Mouse (Mus musculus) adrenal gland (tissue): Measurements from ENCODE around the gene Polr3f.

Source experiments
- intact Hi-C: fragments of 180-260 bp; cut with DNase I; formaldehyde crosslinking; loops from one replicate; pipeline ENCODE4 v1.15.1; 2025
- long read RNA-seq, 2 experiments: library from polyadenylated mRNA; unstranded; transcript quantifications; one replicate each; pipeline ENCODE4 v2.0.0; 2020; ENCODE audit warnings: borderline replicate concordance in 1 of 2; ENCODE audit not compliant: insufficient replicate concordance in 1 of 2

The Polr3f gene
- long read RNA-seq, experiment 1, full-length matches to known transcripts: 1 of 2 reads
- long read RNA-seq, experiment 1, partial matches to known transcripts: 0 of 2 reads
- long read RNA-seq, experiment 1, other reads (novel, unspliced or antisense): 1 of 2 reads
- long read RNA-seq, experiment 2, full-length matches to known transcripts: 7 of 10 reads
- long read RNA-seq, experiment 2, partial matches to known transcripts: 0 of 10 reads
- long read RNA-seq, experiment 2, other reads (novel, unspliced or antisense): 3 of 10 reads

DNA sequence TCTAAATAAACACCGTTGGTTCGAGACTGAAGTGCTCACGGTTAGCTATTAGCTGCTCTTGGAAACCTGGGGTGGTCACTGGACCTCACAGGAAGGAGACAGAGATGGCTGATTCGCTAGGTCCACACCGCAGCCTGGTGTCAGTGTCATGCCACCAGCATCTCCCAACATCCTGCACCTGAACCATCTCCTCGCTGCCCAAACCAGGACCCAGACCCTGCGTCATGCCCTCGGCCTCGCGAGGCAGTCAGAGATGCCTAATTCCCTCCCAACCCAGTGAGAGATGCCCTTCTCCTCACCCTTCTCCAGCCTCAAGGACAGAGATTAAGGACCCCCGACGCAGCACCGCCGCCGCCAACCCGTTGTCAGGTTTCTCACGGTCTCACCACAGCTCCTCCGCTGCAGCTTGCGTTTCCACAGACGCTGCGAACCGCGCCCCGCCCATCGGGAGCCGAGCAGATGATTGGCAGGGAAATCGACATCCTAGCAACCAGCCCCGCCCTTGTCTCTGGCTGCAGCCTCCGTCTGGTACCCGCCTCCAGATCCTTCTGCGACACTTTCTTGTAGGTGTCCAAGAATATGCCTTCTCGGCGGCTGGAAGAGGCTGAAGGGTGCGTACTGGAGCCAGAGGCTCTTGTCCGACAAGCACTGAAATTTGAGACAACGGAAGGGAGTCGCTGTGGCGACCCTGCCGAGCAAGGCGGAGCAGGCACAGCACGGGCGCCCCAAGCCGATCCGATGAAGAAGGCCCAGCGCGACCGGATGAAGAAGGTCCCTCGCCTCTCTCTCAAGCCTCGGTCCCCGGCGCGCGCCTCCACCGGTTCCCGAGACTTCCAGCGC is at the start of gene Polr3f, which contains the start of gene Dzank1:
Gene Polr3f, plus strand, starts transcription at position 738 of the 840 bp plus-strand sequence.
Gene Dzank1, minus strand, starts transcription at position 434 of the 840 bp plus-strand sequence.
- intact Hi-C loops: no loop called here

- intact Hi-C loops: no loop called here
Measured at GRCm38 (mm10) chr2:144479421-144479820, 48.1 kb upstream of the Polr3f start.

DNA sequence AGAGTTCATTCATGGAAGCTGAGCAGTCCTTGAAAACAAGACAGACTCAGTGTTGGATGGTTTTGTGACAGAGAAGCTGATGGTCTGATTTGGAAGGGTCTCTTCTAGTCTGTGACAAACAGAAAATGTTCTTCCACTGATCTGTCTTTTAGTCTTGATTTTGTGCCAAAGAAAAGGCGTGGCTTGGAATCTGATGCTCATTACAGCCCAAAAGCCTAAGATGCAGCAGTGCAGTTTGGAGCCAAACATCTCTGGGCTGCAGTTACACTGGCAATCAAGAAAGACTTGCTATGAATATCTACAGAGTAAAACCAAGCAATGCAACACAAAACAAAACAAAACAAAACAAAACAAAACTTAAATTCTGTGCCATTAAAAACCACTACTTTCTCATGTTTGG is 43.4 kb upstream of the Polr3f start:
- intact Hi-C loops: no loop called here

GRCm38 (mm10) chr2:144485439-144485838 is 42.1 kb upstream of the Polr3f start:
- intact Hi-C loops: no loop called here

GRCm38 (mm10) chr2:144487476-144487875 is 40.0 kb upstream of the Polr3f start:
- intact Hi-C loops: no loop called here

DNA sequence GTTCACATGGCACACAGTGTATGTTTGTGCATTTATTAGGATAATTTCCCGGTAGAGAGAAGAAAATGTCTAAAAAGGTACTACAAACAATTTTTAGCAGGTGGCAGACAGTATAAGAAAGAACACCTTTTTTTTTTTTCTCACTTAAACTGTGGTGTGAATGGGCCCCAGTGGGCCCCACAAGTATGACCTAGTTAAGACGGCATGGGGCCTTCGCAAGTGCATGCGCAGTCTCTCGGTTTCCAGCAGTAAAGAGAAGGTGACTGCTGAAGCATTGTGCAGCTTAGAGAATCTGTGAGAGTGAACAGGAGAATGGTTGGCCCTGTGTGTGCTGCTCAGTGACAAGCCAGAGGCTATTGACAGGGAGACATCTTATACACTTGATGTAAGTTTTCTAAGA is 38.2 kb upstream of the Polr3f start:
- intact Hi-C loops: no loop called here

- intact Hi-C loops: no loop called here
Measured at GRCm38 (mm10) chr2:144502134-144502533, 25.4 kb upstream of the Polr3f start.

GRCm38 (mm10) chr2:144514619-144515018 is 12.9 kb upstream of the Polr3f start:
- intact Hi-C loops: no loop called here

DNA sequence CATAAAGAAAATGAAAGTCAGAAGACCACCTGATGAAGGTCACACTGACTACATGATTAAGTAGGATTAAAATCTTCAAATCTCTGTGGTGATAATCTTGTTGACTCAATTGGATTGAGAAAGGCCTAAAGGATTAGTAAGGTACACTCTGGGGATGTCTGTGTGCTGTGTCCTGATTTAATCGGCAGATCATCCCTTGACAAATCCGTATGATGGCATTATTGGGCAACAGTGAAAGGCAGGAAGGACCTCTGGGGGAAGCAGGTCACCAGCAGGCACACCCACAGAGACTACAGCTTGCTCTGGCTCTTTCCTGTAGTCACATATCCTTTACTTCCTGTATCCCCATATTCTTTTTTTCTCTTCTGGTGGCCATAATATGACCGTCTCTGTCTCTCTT is 7.7 kb upstream of the Polr3f start:
- intact Hi-C loops: no loop called here

GRCm38 (mm10) chr2:144525856-144526255 is 1.7 kb upstream of the Polr3f start:
- intact Hi-C loops: no loop called here

GRCm38 (mm10) chr2:144527821-144528174 is 280 bp downstream of the Polr3f start:
- intact Hi-C loops: no loop called here

DNA sequence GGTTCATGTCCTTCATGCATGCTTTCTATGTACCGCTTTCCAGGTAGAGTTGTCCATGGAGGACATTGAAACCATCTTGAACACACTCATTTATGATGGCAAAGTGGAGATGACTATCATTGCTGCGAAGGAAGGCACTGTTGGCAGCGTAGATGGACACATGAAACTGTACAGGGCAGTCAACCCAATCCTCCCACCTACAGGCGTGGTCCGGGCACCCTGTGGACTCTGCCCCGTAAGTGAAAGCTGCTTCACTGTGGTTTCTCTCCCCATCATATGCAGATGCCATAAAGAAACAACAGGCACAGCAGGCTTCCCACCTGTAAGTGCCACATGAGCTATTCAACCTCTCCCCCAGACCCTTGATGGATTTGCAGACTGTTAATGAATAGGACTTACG is 9.6 kb downstream of the Polr3f start:
- intact Hi-C loops: no loop called here

- intact Hi-C loops: no loop called here
Measured at GRCm38 (mm10) chr2:144541246-144541645, 13.7 kb downstream of the Polr3f start.

- intact Hi-C loops: no loop called here
Measured at GRCm38 (mm10) chr2:144543670-144544069, 16.2 kb downstream of the Polr3f start.

GRCm38 (mm10) chr2:144544630-144545029 is 17.1 kb downstream of the Polr3f start:
- intact Hi-C loops: no loop called here

DNA sequence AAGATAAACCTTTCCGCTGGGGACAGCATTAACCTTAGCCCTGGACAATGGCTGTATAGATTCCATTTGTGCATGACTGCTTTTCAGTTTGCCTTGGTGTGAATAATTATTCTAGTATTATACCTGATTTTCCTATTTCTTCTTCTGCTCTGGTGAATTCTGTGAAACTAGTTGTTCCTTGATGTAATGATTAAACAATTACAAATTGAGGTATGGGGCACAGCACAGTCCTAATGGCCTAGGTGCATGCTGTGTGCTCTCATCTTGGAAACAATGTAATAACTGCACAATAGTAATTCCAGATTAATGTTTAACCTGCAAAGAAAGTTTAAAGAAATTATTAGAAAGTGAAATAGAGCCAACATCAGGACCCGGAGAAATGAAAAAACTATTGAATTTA is 17.5 kb downstream of the Polr3f start:
- intact Hi-C loops: no loop called here

DNA sequence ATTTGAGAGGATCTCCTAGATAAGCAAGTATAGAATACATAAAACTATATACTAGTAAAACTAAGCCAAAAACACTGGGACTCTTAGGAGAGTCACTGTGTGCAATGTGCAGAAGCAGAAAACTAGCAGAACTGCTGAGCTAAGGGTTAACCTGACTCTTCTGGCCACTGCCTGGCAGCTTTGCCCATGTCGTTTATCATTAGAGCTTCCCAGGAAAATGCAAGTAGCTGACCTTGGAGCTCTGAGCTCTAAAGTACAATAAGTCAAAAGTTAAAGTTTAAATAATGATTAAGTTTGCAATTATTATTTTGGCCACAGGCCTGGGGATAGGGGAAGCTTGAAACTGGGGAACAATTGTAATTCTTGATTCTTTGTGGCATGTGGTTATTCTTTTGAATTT is 18.0 kb downstream of the Polr3f start:
- intact Hi-C loops: no loop called here

DNA sequence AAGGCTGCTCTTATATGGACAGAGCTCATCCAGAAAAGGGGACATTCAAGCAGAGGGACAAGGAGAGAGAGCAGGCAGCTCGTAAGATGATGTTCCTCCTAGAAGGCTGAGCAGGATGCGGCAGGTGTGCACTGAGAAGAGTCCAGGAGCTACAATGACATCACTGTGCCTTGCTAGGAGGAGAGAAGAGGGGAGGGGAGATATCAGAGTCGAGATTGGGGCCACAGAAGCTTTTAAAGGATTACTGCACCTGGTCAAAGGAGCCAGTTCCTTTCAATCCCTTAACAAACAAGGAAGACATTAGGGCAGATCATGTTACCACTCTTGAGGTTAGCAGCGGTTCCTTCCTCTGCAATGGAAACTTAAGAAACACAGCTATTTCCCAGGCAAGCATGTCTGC is 20.0 kb downstream of the Polr3f start:
- intact Hi-C loops: no loop called here

GRCm38 (mm10) chr2:144550529-144550928 is 23.0 kb downstream of the Polr3f start, which contains the start of gene Rbbp9:
Gene Rbbp9, minus strand, starts transcription at chr2:144550869.
- intact Hi-C loops: no loop called here

- intact Hi-C loops: no loop called here
Measured at GRCm38 (mm10) chr2:144553905-144554304, 26.4 kb downstream of the Polr3f start.

DNA sequence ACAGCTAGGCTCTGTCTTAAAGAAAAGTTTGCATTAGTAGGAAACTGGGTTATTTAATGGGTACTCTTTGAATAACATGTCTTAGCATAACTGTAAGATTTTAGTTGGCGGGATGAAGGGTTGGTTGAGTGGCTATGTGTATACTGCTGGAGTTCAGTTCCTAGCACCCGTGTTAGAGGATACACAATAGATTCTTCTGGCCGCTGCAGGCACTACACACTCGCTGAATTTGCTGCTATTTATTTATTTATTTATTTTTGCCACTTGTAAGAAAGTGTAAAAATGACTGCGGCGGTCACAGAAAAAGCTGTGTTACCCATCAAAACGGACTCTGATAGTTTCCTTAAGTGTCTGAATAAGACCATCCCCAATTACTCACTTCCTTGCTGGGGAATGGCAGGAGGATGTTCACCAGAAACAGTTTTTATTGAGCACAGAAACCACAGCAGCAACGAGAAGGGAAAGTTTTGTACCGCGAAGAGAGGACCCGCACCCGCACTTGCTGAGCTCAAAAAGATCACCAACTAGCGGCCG is 27.8 kb downstream of the Polr3f start:
- intact Hi-C loops: no loop called here

- intact Hi-C loops: loop anchor here (2.0 kb wide), 1 partner anchor 43 kb away; the partner anchor contains the start of gene Dtd1
Measured at GRCm38 (mm10) chr2:144555820-144556552, 28.5 kb downstream of the Polr3f start, which contains the start of gene Sec23b. Gene Sec23b, plus strand, starts transcription at chr2:144556229.
